Mouse (Mus musculus): ENCODE measurements around the gene Pafah1b1. TPM values are rescaled to one million over a fixed set of nuclear protein-coding genes. Genes with fewer than 3 reads are reported as not detected.
A peak's percentile ranks its signal among the peaks of the same experiment; 100 is the strongest.

The Pafah1b1 gene
- polyA plus RNA-seq, 1 experiment from 2014 or later: 55.8 TPM

DNA sequence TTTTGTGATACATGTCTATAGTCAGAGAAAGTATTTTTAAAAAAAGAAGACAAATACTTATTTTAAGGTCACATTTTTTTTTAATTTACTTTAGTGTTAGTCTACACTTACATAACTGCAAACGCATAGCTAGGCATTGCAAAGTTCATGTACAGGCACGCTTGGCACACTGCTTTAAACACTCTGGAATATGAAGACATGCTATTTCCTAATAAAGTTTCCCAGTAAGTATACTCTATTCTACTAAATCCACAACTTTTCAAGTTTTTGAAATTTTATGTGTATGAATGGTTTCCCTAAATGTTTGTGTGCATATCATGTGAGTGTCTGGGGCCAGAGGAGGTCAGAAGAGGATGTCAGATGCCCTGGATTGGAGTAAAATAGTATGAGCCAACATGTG, 20.4 kb downstream of the Pafah1b1 start:
- H3K27ac ChIP-seq: no peak overlapping the region
- DNase-seq (ENCODE audit: low spot score): no peak
- H3K36me3 ChIP-seq: peaks cover 4% of the 10 kb centered on the region
- no peaks in the 10 kb centered on the region for H3K9me3 ChIP-seq
- H3K4me3 ChIP-seq: no peak overlapping the region
- WGBS: 95% methylated on average over 2 of the region's 2 CpGs
- 0 out of 2 replicates have a peak, but pooled peaks cover 1% of the 10 kb centered on the region for H3K4me1 ChIP-seq
- no peaks in the 10 kb centered on the region for H3K27me3 ChIP-seq (ENCODE audit: insufficient read depth, poor library complexity, severe bottlenecking)

GRCm38 (mm10) chr11:74699505-74699904, 25.0 kb downstream of the Pafah1b1 start:
- H3K27ac ChIP-seq: no peak overlapping the region
- H3K36me3 ChIP-seq: peaks cover 39% of the 10 kb centered on the region
- WGBS: 94% methylated on average over 2 of the region's 2 CpGs
- DNase-seq (ENCODE audit: low spot score): no peak
- H3K27me3 ChIP-seq (ENCODE audit: insufficient read depth, poor library complexity, severe bottlenecking): no peaks in the 10 kb centered on the region
- H3K4me3 ChIP-seq: no peak overlapping the region
- H3K4me1 ChIP-seq: no peaks in the 10 kb centered on the region
- H3K9me3 ChIP-seq: no peaks in the 10 kb centered on the region

DNA sequence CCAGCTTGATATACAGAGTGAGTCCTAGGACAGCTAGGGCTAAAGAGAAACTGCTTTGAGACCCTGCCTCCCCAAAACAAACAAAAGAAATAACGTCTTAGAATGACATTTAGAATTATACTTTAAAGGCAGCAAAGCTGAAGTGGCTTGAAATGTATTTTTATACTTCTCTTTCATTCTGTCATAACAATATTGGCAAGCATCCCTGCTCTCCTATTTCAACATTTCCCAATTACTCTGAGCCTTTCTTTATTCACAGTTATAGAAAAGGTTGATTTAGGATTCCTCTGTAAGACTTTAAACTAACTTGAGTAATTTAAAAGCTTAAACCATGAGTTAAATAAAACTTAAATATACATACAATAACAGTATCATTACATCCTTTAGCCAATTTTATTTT, 32.3 kb downstream of the Pafah1b1 start:
- H3K27ac ChIP-seq: no peak overlapping the region
- 93% methylated on average over 1 of the region's 1 CpGs for WGBS
- no peaks in the 10 kb centered on the region for H3K9me3 ChIP-seq
- DNase-seq (ENCODE audit: low spot score): no peak
- peaks cover 51% of the 10 kb centered on the region for H3K36me3 ChIP-seq
- H3K4me3 ChIP-seq: no peak overlapping the region
- H3K4me1 ChIP-seq: no peaks in the 10 kb centered on the region
- H3K27me3 ChIP-seq (ENCODE audit: insufficient read depth, poor library complexity, severe bottlenecking): no peaks in the 10 kb centered on the region

GRCm38 (mm10) chr11:74675156-74675555, 49.3 kb downstream of the Pafah1b1 start:
- peak; percentile 66 for DNase-seq (ENCODE audit: low spot score)
- Histone ChIP-seq H3K27me3 (ENCODE audit: insufficient read depth, poor library complexity, severe bottlenecking) (no peaks in the 10 kb centered on the region), H3K9me3 (no peaks in the 10 kb centered on the region), H3K4me3 (no peak overlapping the region), H3K27ac (no peak overlapping the region), H3K4me1 (no peaks in the 10 kb centered on the region), H3K36me3 (peaks cover 68% of the 10 kb centered on the region)
- 86% methylated on average over 4 of the region's 4 CpGs for WGBS

DNA sequence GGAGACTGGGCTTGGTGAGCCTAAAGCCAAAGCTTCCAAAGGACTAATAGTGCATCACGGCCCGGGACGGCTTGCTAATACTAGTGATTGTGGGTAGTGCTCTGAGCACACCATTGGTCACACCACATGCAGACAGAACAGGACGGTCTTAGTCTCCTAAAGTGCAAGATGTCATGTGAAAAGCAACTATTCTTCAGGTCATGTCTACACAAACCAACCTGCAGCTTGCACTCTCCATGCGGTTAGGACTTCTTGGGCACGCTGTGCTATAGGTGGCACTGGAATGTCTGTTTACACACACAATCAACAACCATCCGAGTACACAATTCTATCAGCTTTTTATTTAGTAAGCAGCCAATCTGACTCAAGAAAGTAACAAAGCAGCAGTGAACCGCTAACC, 49.8 kb downstream of the Pafah1b1 start:
- H3K36me3 ChIP-seq: peaks cover 68% of the 10 kb centered on the region
- H3K9me3 ChIP-seq: no peaks in the 10 kb centered on the region
- H3K27ac ChIP-seq: no peak overlapping the region
- WGBS: 92% methylated on average over 8 of the region's 8 CpGs
- H3K4me1 ChIP-seq: no peaks in the 10 kb centered on the region
- no peak overlapping the region for H3K4me3 ChIP-seq
- H3K27me3 ChIP-seq (ENCODE audit: insufficient read depth, poor library complexity, severe bottlenecking): no peaks in the 10 kb centered on the region
- DNase-seq (ENCODE audit: low spot score): peak; percentile 70

- peak; percentile 77 for DNase-seq (ENCODE audit: low spot score)
- Histone ChIP-seq H3K27me3 (ENCODE audit: insufficient read depth, poor library complexity, severe bottlenecking) (no peaks in the 10 kb centered on the region), H3K27ac (no peak overlapping the region), H3K4me3 (no peak overlapping the region), H3K9me3 (no peaks in the 10 kb centered on the region), H3K4me1 (no peaks in the 10 kb centered on the region), H3K36me3 (peaks cover 68% of the 10 kb centered on the region)
- 57% methylated on average over 1 of the region's 1 CpGs for WGBS
Observed at GRCm38 (mm10) chr11:74673561-74673960, 50.9 kb downstream of the Pafah1b1 start.

DNA sequence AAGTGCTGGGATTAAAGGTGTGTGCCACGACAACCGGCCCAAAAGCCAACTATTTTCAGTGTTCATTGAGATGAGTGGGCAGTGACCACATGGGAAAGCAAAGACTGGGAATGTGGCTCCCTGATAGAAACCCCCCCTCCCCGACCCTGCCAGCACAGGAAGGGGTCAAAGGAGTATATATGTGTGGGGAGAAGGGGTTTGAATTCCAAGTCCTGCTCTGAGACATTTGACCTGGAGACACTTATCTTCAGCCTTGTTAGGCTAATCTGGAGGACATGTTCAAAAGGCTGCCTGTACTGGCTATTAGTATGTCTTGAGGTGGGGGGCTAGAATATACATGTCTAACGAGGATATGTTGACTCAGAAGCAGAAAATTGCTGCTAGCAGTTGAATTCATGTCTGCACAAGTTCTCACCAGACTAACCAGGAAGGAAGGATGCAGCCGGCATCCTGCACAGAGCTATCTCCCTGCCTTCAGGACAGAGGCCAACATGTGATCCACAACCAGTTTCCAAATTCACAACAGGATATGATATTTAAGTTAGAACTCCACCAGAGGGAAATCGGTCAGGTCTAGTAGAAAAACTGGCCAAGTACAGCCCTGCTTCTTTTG, 51.5 kb downstream of the Pafah1b1 start:
- 83% methylated on average over 6 of the region's 6 CpGs for WGBS
- H3K4me3 ChIP-seq: no peak overlapping the region
- H3K27ac ChIP-seq: no peak overlapping the region
- DNase-seq (ENCODE audit: low spot score): peak; percentile 63
- H3K36me3 ChIP-seq: peaks cover 67% of the 10 kb centered on the region
- no peaks in the 10 kb centered on the region for H3K27me3 ChIP-seq (ENCODE audit: insufficient read depth, poor library complexity, severe bottlenecking)
- no peaks in the 10 kb centered on the region for H3K4me1 ChIP-seq
- no peaks in the 10 kb centered on the region for H3K9me3 ChIP-seq

- no peaks in the 10 kb centered on the region for H3K27me3 ChIP-seq (ENCODE audit: insufficient read depth, poor library complexity, severe bottlenecking)
- H3K4me3 ChIP-seq: no peak overlapping the region
- H3K27ac ChIP-seq: no peak overlapping the region
- H3K4me1 ChIP-seq: no peaks in the 10 kb centered on the region
- 93% methylated on average over 5 of the region's 5 CpGs for WGBS
- peaks cover 67% of the 10 kb centered on the region for H3K36me3 ChIP-seq
- H3K9me3 ChIP-seq: no peaks in the 10 kb centered on the region
- DNase-seq (ENCODE audit: low spot score): no peak
Observed at GRCm38 (mm10) chr11:74671839-74672238, 52.6 kb downstream of the Pafah1b1 start.

DNA sequence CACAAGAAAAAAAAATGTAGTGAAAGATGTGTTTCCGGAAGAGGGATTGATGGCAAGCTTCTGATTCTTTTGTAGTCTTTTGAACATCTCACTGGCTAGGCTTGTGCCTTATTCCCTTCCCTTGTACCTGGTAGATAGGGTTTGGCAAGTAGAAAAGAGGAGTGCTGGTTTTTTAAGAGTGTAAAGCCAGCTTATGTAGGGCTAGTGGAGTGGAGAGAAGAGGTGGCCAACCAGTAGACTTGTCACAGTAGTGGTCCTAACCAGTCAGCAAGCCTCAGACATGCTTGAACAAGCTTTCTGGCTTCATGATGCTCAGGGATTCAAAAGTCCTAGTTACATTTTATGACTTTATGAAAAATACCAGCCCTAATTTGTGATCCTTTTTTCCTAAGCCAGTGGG, 53.5 kb downstream of the Pafah1b1 start:
- DNase-seq (ENCODE audit: low spot score): peak; percentile 46
- no peaks in the 10 kb centered on the region for H3K4me1 ChIP-seq
- whole genome bisulfite sequencing: 78% methylated on average over 1 of the region's 1 CpGs
- H3K36me3 ChIP-seq: peaks cover 72% of the 10 kb centered on the region
- no peak overlapping the region for H3K4me3 ChIP-seq
- H3K9me3 ChIP-seq: no peaks in the 10 kb centered on the region
- no peaks in the 10 kb centered on the region for H3K27me3 ChIP-seq (ENCODE audit: insufficient read depth, poor library complexity, severe bottlenecking)
- H3K27ac ChIP-seq: no peak overlapping the region

GRCm38 (mm10) chr11:74670151-74670550, 54.3 kb downstream of the Pafah1b1 start:
- Histone ChIP-seq H3K27me3 (ENCODE audit: insufficient read depth, poor library complexity, severe bottlenecking) (no peaks in the 10 kb centered on the region), H3K36me3 (peaks cover 75% of the 10 kb centered on the region), H3K9me3 (no peaks in the 10 kb centered on the region), H3K27ac (no peak overlapping the region), H3K4me1 (no peaks in the 10 kb centered on the region), H3K4me3 (no peak overlapping the region)
- no peak for DNase-seq (ENCODE audit: low spot score)

DNA sequence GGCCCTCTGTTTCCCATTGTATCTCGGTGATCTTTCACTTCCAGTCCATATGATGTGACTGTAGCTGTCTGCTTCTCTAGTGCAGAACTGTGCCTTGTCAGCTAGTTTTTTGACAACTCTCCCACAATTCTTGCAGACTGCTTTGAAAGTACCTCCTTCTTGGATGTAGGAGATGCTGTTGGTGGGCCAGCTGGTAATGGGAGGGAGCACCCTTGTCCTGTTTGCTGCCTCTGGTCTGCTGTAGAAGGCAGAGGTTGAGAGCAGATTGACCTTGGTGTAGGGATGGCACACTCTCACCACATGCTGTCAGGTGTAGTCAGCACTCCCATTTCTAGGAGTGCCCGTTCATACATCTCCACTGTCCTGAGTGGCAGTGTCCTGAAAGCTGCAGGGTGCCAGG, 55.5 kb downstream of the Pafah1b1 start:
- Histone ChIP-seq H3K27me3 (ENCODE audit: insufficient read depth, poor library complexity, severe bottlenecking) (no peaks in the 10 kb centered on the region), H3K36me3 (peaks cover 77% of the 10 kb centered on the region), H3K4me1 (no peaks in the 10 kb centered on the region), H3K27ac (no peak overlapping the region), H3K9me3 (no peaks in the 10 kb centered on the region), H3K4me3 (no peak overlapping the region)
- WGBS: 93% methylated on average over 2 of the region's 2 CpGs
- no peak for DNase-seq (ENCODE audit: low spot score)

DNA sequence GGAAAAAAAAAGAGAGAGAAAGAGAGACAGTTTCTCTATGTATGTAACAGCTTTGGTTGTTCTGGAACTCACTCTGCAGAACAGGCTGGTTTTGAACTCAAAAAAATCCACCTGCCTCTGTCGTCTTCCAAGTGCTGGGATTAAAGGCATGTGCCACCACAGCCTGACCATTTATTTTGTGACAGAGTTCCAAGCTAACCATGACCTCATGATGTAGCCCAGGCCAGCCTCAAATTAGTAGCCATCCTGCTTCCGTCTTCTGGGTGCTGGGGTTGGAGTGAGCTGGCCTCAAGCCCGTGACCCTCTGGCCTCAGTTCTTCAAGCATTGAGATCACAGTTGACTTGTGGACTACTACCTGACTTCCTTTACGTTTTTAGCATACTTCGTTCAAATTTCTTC, 56.0 kb downstream of the Pafah1b1 start:
- H3K4me1 ChIP-seq: no peaks in the 10 kb centered on the region
- 91% methylated on average over 5 of the region's 5 CpGs for WGBS

DNA sequence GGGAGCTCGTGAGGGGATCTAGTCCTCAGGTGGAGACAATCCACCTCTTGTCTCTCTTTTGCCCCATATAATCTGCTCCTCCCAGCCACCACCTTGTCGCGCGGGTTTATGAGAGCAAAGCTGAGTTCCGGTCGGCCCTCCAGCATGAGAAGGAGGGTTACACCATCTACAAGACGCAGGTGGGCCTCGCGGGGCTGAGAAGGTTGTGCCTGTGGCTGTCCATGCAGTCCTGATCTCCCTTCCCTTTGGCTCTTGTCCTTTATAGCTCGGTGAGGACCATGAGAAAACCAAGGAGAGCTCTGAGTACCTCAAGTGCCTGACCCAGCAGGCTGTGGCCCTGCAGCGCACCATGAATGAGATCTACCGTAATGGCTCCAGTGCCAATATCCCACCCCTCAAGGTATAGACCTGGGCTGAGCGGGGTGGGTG, 56.9 kb downstream of the Pafah1b1 start:
- peak; percentile 64 for DNase-seq (ENCODE audit: low spot score)
- H3K9me3 ChIP-seq: no peaks in the 10 kb centered on the region
- H3K27me3 ChIP-seq (ENCODE audit: insufficient read depth, poor library complexity, severe bottlenecking): no peaks in the 10 kb centered on the region
- no peak overlapping the region for H3K4me3 ChIP-seq
- WGBS: 94% methylated on average over 13 of the region's 13 CpGs
- H3K4me1 ChIP-seq: no peaks in the 10 kb centered on the region
- peaks cover 78% of the 10 kb centered on the region for H3K36me3 ChIP-seq
- H3K27ac ChIP-seq: no peak overlapping the region

More for the DNA sequence above, 56.0 kb downstream of the Pafah1b1 start:
- Histone ChIP-seq H3K9me3 (no peaks in the 10 kb centered on the region), H3K4me3 (no peak overlapping the region), H3K27ac (no peak overlapping the region), H3K27me3 (ENCODE audit: insufficient read depth, poor library complexity, severe bottlenecking) (no peaks in the 10 kb centered on the region), H3K36me3 (peaks cover 77% of the 10 kb centered on the region)
- peak; percentile 56 for DNase-seq (ENCODE audit: low spot score)

All from heart, embryonic 10.5 days (tissue).